Mouse (Mus musculus) spleen, adult 2 months (tissue): Measurements from ENCODE around the gene Rtf1. TPM values are rescaled to one million over a fixed set of nuclear protein-coding genes. Genes with fewer than 3 reads are reported as not detected.

Experiments
- DNase-seq, 2 experiments: peaks; one replicate each; pipeline versions ENCODE4 v3.0.0 to v3.0.0-alpha.2; 2012 to 2021; ENCODE audit warnings: low spot score in 2 of 2, low read depth in 1 of 2
- H3K27ac ChIP-seq: fragments of 200-500 bp; 2 replicates; pipeline ENCODE4 v1.5.1; 2012; ENCODE audit warnings: low read length, inconsistent platforms; ENCODE audit not compliant: insufficient read depth
- H3K27me3 ChIP-seq: fragments of 200-500 bp; 2 replicates; pipeline ENCODE4 v1.6.1; 2012; ENCODE audit warnings: mild to moderate bottlenecking, moderate library complexity, low read length, inconsistent platforms; ENCODE audit not compliant: control insufficient read depth, insufficient read depth
- H3K36me3 ChIP-seq: fragments of 200-500 bp; 2 replicates; pipeline ENCODE4 v1.6.1; 2012; ENCODE audit warnings: mild to moderate bottlenecking, low read length, inconsistent platforms; ENCODE audit not compliant: control insufficient read depth, insufficient read depth
- H3K4me1 ChIP-seq: fragments of 200-500 bp; 2 replicates; pipeline ENCODE4 v1.6.1; 2011; ENCODE audit warnings: inconsistent platforms; ENCODE audit not compliant: control insufficient read depth, insufficient read depth, insufficient read length
- H3K4me3 ChIP-seq: fragments of 200-500 bp; 2 replicates; pipeline ENCODE4 v1.5.1; 2011; ENCODE audit warnings: mild to moderate bottlenecking, inconsistent platforms; ENCODE audit not compliant: insufficient read depth, insufficient read length; ENCODE audit errors: extremely low read depth
- CTCF ChIP-seq: fragments of 200-500 bp; IDR thresholded peaks from 2 replicates; pipeline ENCODE4 v1.5.1; 2011; ENCODE audit warnings: mild to moderate bottlenecking, inconsistent platforms; ENCODE audit not compliant: insufficient read depth, insufficient read length, insufficient replicate concordance; ENCODE audit errors: extremely low read depth
- POLR2A ChIP-seq: fragments of 200-500 bp; IDR thresholded peaks from 2 replicates; pipeline ENCODE4 v1.6.1; 2011; ENCODE audit warnings: low read depth, low read length, inconsistent platforms
- WGBS: fragments of 180-500 bp; shearing (Covaris S2); methylation state at CpG from one replicate; pipeline ENCODE4 v1.1.7; 2018; 5-methylcytosine and 5-hydroxymethylcytosine counted together
- polyA plus RNA-seq: library from polyadenylated mRNA; depleted of rRNA; stranded (reverse); fragments of >200 nt; gene quantifications from 2 replicates; pipeline ENCODE4 v1.2.3, GENCODE M21; 2012

Gene Rtf1
- polyA plus RNA-seq, 1 experiment, result 7.9 TPM

DNA sequence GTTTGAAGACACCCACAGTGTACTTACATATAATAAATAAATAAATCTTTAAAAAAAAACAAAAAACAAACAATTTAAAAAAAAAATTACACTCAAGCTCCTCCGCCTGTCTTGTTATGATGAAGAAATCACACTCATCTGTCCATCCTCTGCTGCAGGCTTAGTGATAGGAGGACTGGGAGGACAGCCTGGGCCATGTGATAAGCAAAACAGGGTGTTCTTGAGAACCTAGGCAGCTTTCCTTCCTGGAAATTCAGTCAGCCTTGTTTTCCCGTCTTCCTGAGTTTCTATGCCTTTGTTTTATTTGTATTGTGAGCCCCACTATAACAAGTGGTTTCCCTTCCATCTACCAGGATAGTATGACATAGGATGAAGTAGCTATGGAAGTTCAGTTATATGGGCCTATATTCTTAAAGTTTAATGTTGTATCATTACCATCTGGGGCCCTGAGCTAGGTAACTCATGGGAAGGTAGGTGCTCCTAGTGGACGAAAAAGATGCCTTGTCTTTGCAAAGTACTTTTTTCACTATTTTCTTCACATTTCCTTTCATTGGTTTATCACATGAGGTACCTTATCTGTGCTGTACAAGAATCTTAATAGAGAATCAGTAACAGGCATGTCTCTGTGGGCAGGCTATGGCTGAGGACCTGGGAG, 53.0 kb downstream of the Rtf1 start:
- no peaks in the 10 kb centered on the region for H3K27me3 ChIP-seq
- H3K36me3 ChIP-seq, result peaks cover 47% of the 10 kb centered on the region
- TF ChIP-seq POLR2A, result no peak
- TF ChIP-seq CTCF, result no peak
- H3K27ac ChIP-seq, result no peak overlapping the region
- H3K4me3 ChIP-seq, result no peak overlapping the region
- no peaks in the 10 kb centered on the region for H3K4me1 ChIP-seq
- 90% methylated on average over 3 of the region's 3 CpGs for WGBS
- no peak for DNase-seq

DNA sequence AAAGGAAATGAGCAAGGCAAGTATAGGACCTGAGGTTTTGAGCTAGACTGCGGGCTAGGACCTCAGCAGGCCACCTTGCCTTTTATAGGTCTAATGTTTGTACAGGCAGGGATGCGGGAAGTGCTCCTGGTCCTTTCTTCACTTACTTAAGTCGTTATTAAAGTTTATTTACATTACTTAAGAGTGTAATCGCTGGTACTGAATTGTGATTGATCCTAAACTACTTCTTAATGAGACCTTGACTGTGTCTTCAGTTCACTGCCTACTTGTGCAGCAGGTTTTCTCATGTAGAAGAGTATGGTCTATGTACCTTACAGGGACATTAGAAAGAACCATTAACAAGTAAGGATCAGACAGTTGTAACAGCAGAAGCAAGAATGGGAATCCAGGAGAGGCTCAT, 55.9 kb downstream of the Rtf1 start:
- peaks cover 35% of the 10 kb centered on the region for H3K36me3 ChIP-seq
- DNase-seq, result no peak
- H3K27ac ChIP-seq, result no peak overlapping the region
- 92% methylated on average over 4 of the region's 4 CpGs for WGBS
- H3K4me1 ChIP-seq, result no peaks in the 10 kb centered on the region
- TF ChIP-seq CTCF, result no peak
- TF ChIP-seq POLR2A, result no peak
- H3K4me3 ChIP-seq, result no peak overlapping the region
- H3K27me3 ChIP-seq, result no peaks in the 10 kb centered on the region

DNA sequence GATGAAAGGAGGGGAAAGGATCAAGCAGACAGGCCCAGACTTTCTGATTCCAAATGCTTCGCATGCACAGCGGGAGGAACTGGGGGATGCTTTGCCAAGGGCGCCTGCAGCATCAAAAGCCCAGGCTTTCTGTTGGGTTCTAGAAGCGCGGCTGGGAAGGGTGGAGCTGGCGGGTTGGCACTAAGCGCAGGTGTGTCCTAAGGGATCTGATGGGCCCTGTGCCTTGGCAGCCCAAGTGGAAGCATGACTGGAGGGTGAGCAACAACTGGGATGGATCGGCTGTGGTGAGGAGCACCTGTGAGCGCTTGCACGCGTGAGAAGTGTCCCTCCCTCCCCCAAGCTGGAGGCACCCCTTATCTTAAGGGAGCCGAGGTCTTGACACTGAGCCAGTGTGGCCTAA, 62.3 kb downstream of the Rtf1 start:
- H3K4me3 ChIP-seq, result no peak overlapping the region
- no peak for TF ChIP-seq CTCF
- TF ChIP-seq POLR2A, result no peak

DNA sequence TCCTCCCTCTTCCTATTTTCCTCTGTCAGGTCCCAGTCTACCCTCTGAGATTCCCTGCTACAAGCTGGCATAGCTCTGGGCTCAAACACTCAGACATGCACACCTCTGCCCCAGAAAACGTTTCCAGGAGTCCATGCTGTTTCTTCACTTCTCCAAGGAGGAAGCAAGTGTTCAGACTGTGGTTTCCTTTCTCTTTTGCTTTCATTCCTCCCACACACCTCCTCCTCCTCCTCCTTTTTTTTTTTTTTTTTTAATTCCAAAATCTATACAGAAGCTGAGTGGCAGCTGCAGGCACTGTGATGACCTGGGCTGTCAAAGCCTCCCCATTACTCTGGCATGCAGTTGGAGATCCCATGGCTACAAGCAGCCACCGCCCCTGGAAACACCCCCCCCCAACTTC, 65.7 kb downstream of the Rtf1 start:
- no peak for DNase-seq
- H3K4me3 ChIP-seq, result no peak overlapping the region
- 13% methylated on average over 2 of the region's 2 CpGs for WGBS
- no peak for TF ChIP-seq POLR2A
- TF ChIP-seq CTCF, result no peak
- H3K27me3 ChIP-seq, result peaks cover 10% of the 10 kb centered on the region
- peaks cover 22% of the 10 kb centered on the region for H3K4me1 ChIP-seq
- H3K36me3 ChIP-seq, result no peaks in the 10 kb centered on the region
- no peak overlapping the region for H3K27ac ChIP-seq

More for the DNA sequence above, 62.3 kb downstream of the Rtf1 start:
- no peak overlapping the region for H3K27ac ChIP-seq
- H3K36me3 ChIP-seq, result peaks cover 10% of the 10 kb centered on the region
- WGBS, result 67% methylated on average over 12 of the region's 12 CpGs
- H3K4me1 ChIP-seq, result peaks cover 3% of the 10 kb centered on the region; the same call in 1 of the 2 replicates
- no peaks in the 10 kb centered on the region for H3K27me3 ChIP-seq
- DNase-seq, result no peak

DNA sequence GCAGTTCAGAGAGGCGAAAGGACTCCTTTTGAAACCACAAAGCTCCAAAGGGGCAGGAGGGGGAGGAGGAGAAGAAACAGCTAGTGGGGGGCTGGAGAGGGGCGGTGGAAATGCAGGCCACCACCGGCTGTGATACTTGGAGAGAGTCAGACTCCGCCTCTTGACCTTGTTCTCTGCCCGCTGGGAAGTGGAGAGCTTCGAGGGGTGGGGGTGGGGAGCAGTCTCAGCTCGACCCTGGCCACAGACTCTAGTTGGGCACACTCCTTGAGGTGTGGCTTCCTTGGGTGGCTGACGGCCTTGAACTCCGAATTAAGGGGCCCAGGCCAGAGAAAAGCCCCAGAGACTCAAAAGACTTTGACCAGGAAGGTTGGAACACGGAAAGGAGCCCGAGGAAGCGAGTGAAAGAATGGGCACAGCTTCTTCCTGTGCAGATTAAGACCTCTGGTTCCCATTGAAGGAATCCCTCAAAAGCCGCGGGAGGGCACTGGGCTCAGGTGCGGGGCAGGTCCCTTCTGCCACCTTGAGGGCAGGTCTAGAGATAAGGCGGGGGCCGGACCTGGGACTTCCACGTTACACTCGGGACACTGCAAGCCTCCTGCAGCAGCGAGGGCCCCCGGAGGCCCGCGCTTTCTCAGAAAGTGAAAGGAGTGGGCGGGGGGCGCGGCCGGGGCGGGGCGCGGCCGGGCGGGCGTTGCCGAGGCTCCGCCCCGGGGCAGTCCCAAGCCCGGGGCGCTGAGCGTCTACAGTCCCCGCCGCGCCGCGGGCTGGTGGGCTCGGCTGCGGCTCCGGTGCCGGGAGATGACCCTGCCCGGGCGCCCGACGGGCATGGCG, 66.9 kb downstream of the Rtf1 start, which contains the start of gene Itpka:
Gene Itpka, plus strand, starts transcription at position 757 of the 831 bp plus-strand sequence.
- under 1% methylated on average over 49 of the region's 53 CpGs for WGBS
- Histone ChIP-seq H3K27me3 (peaks cover 10% of the 10 kb centered on the region), H3K36me3 (no peaks in the 10 kb centered on the region), H3K27ac (peak within 1 kb of the TSS; percentile 79), H3K4me1 (peaks cover 22% of the 10 kb centered on the region), H3K4me3 (peak within 1 kb of the TSS; percentile 94)
- TF ChIP-seq CTCF (no peak), POLR2A (peak; percentile 25; the same call in 1 of the 2 replicates)
- DNase-seq, result peak; percentile 44 to 63

DNA sequence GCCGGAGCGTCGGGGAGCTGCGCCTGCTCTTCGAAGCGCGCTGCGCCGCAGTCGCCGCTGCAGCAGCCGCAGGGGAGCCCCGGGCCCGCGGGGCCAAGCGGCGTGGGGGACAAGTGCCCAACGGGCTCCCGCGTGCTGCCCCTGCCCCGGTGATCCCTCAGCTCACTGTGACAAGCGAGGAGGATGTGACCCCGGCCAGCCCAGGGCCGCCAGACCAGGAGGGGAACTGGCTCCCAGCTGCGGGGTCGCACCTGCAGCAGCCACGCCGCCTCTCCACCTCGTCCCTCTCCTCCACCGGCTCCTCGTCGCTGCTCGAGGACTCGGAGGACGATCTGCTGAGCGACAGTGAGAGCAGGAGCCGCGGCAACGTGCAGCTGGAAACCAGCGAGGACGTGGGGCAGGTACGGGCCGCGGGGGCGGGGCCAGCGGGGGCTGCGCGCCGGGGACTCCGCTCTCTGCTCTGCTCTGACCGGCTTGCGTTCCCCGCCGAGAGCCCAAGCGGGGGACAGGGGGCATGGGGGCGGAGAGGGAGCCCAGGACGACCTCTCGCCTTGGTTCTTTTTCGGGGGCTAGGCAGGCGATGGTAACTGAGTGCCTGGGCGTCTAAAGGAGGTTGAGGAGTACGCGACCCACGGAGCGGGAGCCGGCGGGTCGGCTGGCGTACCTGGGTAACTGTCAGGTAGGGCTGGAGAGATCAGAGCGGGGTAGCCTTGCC, 67.8 kb downstream of the Rtf1 start:
- whole genome bisulfite sequencing, result 2% methylated on average over 66 of the region's 70 CpGs
- no peak overlapping the region for H3K27ac ChIP-seq
- peak in 1 of 2 experiments; percentile 43 for DNase-seq
- no peaks in the 10 kb centered on the region for H3K36me3 ChIP-seq
- H3K4me3 ChIP-seq, result peak overlapping the region; percentile 94
- H3K27me3 ChIP-seq, result peaks cover 10% of the 10 kb centered on the region
- TF ChIP-seq POLR2A, result no peak
- no peak for TF ChIP-seq CTCF
- peaks cover 22% of the 10 kb centered on the region for H3K4me1 ChIP-seq
